Mouse (Mus musculus) stomach, postnatal 0 days (tissue): ENCODE data around the gene Cemip. TPM values are rescaled to one million over a fixed set of nuclear protein-coding genes. Genes with fewer than 3 reads are reported as not detected.

Experiments used
- ATAC-seq: fragments of 200-750 bp; cut with Nextera tagmentation; 2 replicates; pipeline ENCODE4 v1.8.0; 2017; ENCODE audit not compliant: low FRiP score, low TSS enrichment
- DNase-seq: peaks from one replicate; pipeline ENCODE4 v3.0.0-alpha.2; 2016; ENCODE audit warnings: low spot score
- H3K27ac ChIP-seq: fragments of 300-500 bp; sonication (generic); replicated peaks from 2 replicates; pipeline ENCODE4 v1.5.1; 2014; ENCODE audit warnings: mild to moderate bottlenecking, control low read depth
- H3K27me3 ChIP-seq: fragments of 300-500 bp; sonication (generic); 2 replicates; pipeline ENCODE4 v1.6.1; 2014; ENCODE audit warnings: low read length; ENCODE audit not compliant: control insufficient read depth, insufficient read depth
- H3K36me3 ChIP-seq: fragments of 300-500 bp; sonication (generic); 2 replicates; pipeline ENCODE4 v1.6.1; 2014; ENCODE audit warnings: low read length, mixed read lengths; ENCODE audit not compliant: control insufficient read depth, insufficient read depth
- H3K4me1 ChIP-seq: fragments of 300-500 bp; sonication (generic); replicated peaks from 2 replicates; pipeline ENCODE4 v1.6.1; 2014; ENCODE audit warnings: antibody characterized with exemption; ENCODE audit not compliant: control insufficient read depth, insufficient read depth
- H3K4me2 ChIP-seq: fragments of 300-500 bp; sonication (generic); replicated peaks from 2 replicates; pipeline ENCODE4 v1.6.1; 2014; ENCODE audit warnings: low read depth, mild to moderate bottlenecking, control low read depth, moderate library complexity
- H3K4me3 ChIP-seq: fragments of 300-500 bp; sonication (generic); 2 replicates; pipeline ENCODE4 v1.5.1; 2014; ENCODE audit warnings: low read depth, low read length, control low read depth
- H3K9ac ChIP-seq: fragments of 300-500 bp; sonication (generic); 2 replicates; pipeline ENCODE4 v1.6.1; 2014; ENCODE audit warnings: mild to moderate bottlenecking, low read length, control low read depth, mixed read lengths
- H3K9me3 ChIP-seq: fragments of 300-500 bp; sonication (generic); 2 replicates; pipeline ENCODE4 v1.6.1; 2016; ENCODE audit warnings: low read length; ENCODE audit not compliant: control insufficient read depth
- CTCF ChIP-seq: IDR thresholded peaks from 2 replicates; pipeline ENCODE4 v1.5.1; 2016; ENCODE audit warnings: antibody characterized with exemption, low read depth, mild to moderate bottlenecking, moderate library complexity
- EP300 ChIP-seq: optimal IDR thresholded peaks from 2 replicates; pipeline ENCODE3; 2016; ENCODE audit warnings: antibody characterized with exemption
- WGBS: fragments of 180-500 bp; shearing (Covaris S2); extraction: QIAGEN DNeasy Blood & Tissue Kit; methylation state at CpG from one replicate; pipeline ENCODE4 v1.1.7; 2014; 5-methylcytosine and 5-hydroxymethylcytosine counted together
- polyA plus RNA-seq: library from polyadenylated mRNA; unstranded; fragments of >200 nt; fragmentation: Nextera tagmentation; extraction: Ambion mirVana; gene quantifications from 2 replicates; pipeline ENCODE4 v1.2.1, GENCODE M21; 2015

Cemip gene
- polyA plus RNA-seq, 1 experiment from 2014 or later, result 0.40 TPM

GRCm38 (mm10) chr7:84019381-84019780, 66.9 kb downstream of the Cemip start:
- DNase-seq (no peak), ATAC-seq (0 out of 2 replicates have a peak, but pooled peaks have one; percentile 11)
- TF ChIP-seq CTCF, result no peak
- no peak for TF ChIP-seq EP300
- H3K27ac ChIP-seq, result no peak overlapping the region
- no peaks in the 10 kb centered on the region for H3K36me3 ChIP-seq
- H3K4me2 ChIP-seq, result no peak overlapping the region
- H3K4me1 ChIP-seq, result peaks cover 6% of the 10 kb centered on the region
- H3K9ac ChIP-seq, result no peak overlapping the region
- H3K27me3 ChIP-seq, result no peaks in the 10 kb centered on the region
- H3K4me3 ChIP-seq, result no peak overlapping the region
- H3K9me3 ChIP-seq, result no peaks in the 10 kb centered on the region

GRCm38 (mm10) chr7:84018291-84019266, 67.7 kb downstream of the Cemip start:
- TF ChIP-seq CTCF, result peak; percentile 55
- TF ChIP-seq EP300, result no peak
- Histone ChIP-seq H3K4me2 (no peak overlapping the region), H3K4me1 (peaks cover 6% of the 10 kb centered on the region), H3K27me3 (no peaks in the 10 kb centered on the region), H3K36me3 (no peaks in the 10 kb centered on the region), H3K27ac (peak overlapping the region; percentile 67; the same call in 1 of the 2 replicates), H3K9me3 (no peaks in the 10 kb centered on the region), H3K4me3 (no peak overlapping the region), H3K9ac (no peak overlapping the region)
- peak; percentile 51 for ATAC-seq
- peak; percentile 55 for DNase-seq
- WGBS, result 41% methylated on average over 5 of the region's 5 CpGs

GRCm38 (mm10) chr7:84015050-84015449, 71.3 kb downstream of the Cemip start:
- H3K4me1 ChIP-seq, result peaks cover 6% of the 10 kb centered on the region
- no peak overlapping the region for H3K9ac ChIP-seq
- no peak for DNase-seq
- ATAC-seq, result no peak
- H3K27ac ChIP-seq, result no peak overlapping the region
- no peak overlapping the region for H3K4me3 ChIP-seq
- 71% methylated on average over 1 of the region's 1 CpGs for WGBS
- TF ChIP-seq EP300 (no peak), CTCF (no peak)
- H3K36me3 ChIP-seq, result no peaks in the 10 kb centered on the region
- H3K4me2 ChIP-seq, result no peak overlapping the region
- no peaks in the 10 kb centered on the region for H3K9me3 ChIP-seq
- no peaks in the 10 kb centered on the region for H3K27me3 ChIP-seq

- Histone ChIP-seq H3K4me2 (no peak overlapping the region), H3K9me3 (no peaks in the 10 kb centered on the region), H3K27ac (no peak overlapping the region), H3K27me3 (no peaks in the 10 kb centered on the region), H3K9ac (no peak overlapping the region), H3K36me3 (no peaks in the 10 kb centered on the region), H3K4me1 (peaks cover 6% of the 10 kb centered on the region), H3K4me3 (no peak overlapping the region)
- WGBS, result 64% methylated on average over 4 of the region's 4 CpGs
- TF ChIP-seq EP300, result no peak
- no peak for TF ChIP-seq CTCF
- ATAC-seq, result no peak
- no peak for DNase-seq
Measured at GRCm38 (mm10) chr7:84013656-84014055, 72.6 kb downstream of the Cemip start.

- Histone ChIP-seq H3K4me3 (no peak overlapping the region), H3K27ac (no peak overlapping the region), H3K27me3 (no peaks in the 10 kb centered on the region), H3K9me3 (no peaks in the 10 kb centered on the region), H3K9ac (no peak overlapping the region), H3K4me1 (no peaks in the 10 kb centered on the region), H3K4me2 (no peak overlapping the region), H3K36me3 (no peaks in the 10 kb centered on the region)
- no peak for ATAC-seq
- no peak for TF ChIP-seq EP300
- no peak for TF ChIP-seq CTCF
- no peak for DNase-seq
- 79% methylated on average over 6 of the region's 6 CpGs for WGBS
Measured at GRCm38 (mm10) chr7:84004357-84004756, 81.9 kb downstream of the Cemip start.

- H3K36me3 ChIP-seq, result no peaks in the 10 kb centered on the region
- no peaks in the 10 kb centered on the region for H3K4me1 ChIP-seq
- H3K4me2 ChIP-seq, result no peak overlapping the region
- DNase-seq (no peak), ATAC-seq (no peak)
- no peak overlapping the region for H3K4me3 ChIP-seq
- no peak overlapping the region for H3K27ac ChIP-seq
- WGBS, result 88% methylated on average over 3 of the region's 3 CpGs
- TF ChIP-seq CTCF (no peak), EP300 (no peak)
- H3K9ac ChIP-seq, result no peak overlapping the region
- H3K27me3 ChIP-seq, result no peaks in the 10 kb centered on the region
- no peaks in the 10 kb centered on the region for H3K9me3 ChIP-seq
Measured at GRCm38 (mm10) chr7:84001516-84001915, 84.8 kb downstream of the Cemip start.
